Mouse (Mus musculus) embryonic facial prominence, embryonic 10.5 days (tissue): ENCODE results near the gene Sh3bp4. TPM values are rescaled to one million over a fixed set of nuclear protein-coding genes. Genes with fewer than 3 reads are reported as not detected.

Experiments
- DNase-seq: peaks from one replicate; pipeline ENCODE4 v3.0.0-alpha.2; 2017; ENCODE audit warnings: low spot score
- H3K27ac ChIP-seq: fragments of 300-500 bp; sonication (generic); replicated peaks from 2 replicates; pipeline ENCODE4 v1.5.1; 2016; ENCODE audit warnings: mild to moderate bottlenecking
- H3K27me3 ChIP-seq: fragments of 300-500 bp; sonication (generic); replicated peaks from 2 replicates; pipeline ENCODE4 v1.6.1; 2016; ENCODE audit warnings: low read depth, mild to moderate bottlenecking; ENCODE audit not compliant: poor library complexity, severe bottlenecking
- H3K36me3 ChIP-seq: fragments of 300-500 bp; sonication (generic); replicated peaks from 2 replicates; pipeline ENCODE4 v1.6.1; 2016; ENCODE audit warnings: mild to moderate bottlenecking, moderate library complexity
- H3K4me1 ChIP-seq: fragments of 300-500 bp; sonication (generic); 2 replicates; pipeline ENCODE4 v1.6.1; 2016
- H3K4me3 ChIP-seq: fragments of 300-500 bp; sonication (generic); 2 replicates; pipeline ENCODE4 v1.5.1; 2016; ENCODE audit warnings: mild to moderate bottlenecking, moderate library complexity
- H3K9me3 ChIP-seq: fragments of 300-500 bp; sonication (generic); 2 replicates; pipeline ENCODE4 v1.6.1; 2016; ENCODE audit warnings: mild to moderate bottlenecking
- WGBS: fragments of 180-500 bp; shearing (Covaris S2); methylation state at CpG from one replicate; pipeline ENCODE4 v1.1.7; 2016; 5-methylcytosine and 5-hydroxymethylcytosine counted together
- polyA plus RNA-seq: library from polyadenylated mRNA; unstranded; fragments of >200 nt; fragmentation: Nextera tagmentation; extraction: Ambion mirVana; gene quantifications from 2 replicates; pipeline ENCODE4 v1.2.1, GENCODE M21; 2016

Sh3bp4 gene
- 25.1 and 26.5 TPM in 2 replicates for polyA plus RNA-seq

GRCm38 (mm10) chr1:89070103-89070700 lies at the start of gene Sh3bp4:
Sh3bp4 (plus strand) TSS chr1:89070415.
- under 1% methylated on average over 63 of the region's 63 CpGs for WGBS
- Histone ChIP-seq H3K27me3 (no peaks in the 10 kb centered on the region), H3K27ac (peak within 1 kb of the TSS; percentile 92), H3K4me3 (peak within 1 kb of the TSS; percentile 78), H3K4me1 (peaks cover 53% of the 10 kb centered on the region), H3K9me3 (no peaks in the 10 kb centered on the region), H3K36me3 (0 out of 2 replicates have a peak, but pooled peaks cover 4% of the 10 kb centered on the region)
- peak; percentile 100 for DNase-seq

- no peak for DNase-seq
- 77% methylated on average over 7 of the region's 7 CpGs for WGBS
Measured at GRCm38 (mm10) chr1:89022997-89023396, 47.2 kb upstream of the Sh3bp4 start.

GRCm38 (mm10) chr1:89024696-89025612 lies 45.3 kb upstream of the Sh3bp4 start:
- H3K9me3 ChIP-seq = no peaks in the 10 kb centered on the region
- no peaks in the 10 kb centered on the region for H3K36me3 ChIP-seq
- WGBS = 70% methylated on average over 9 of the region's 9 CpGs
- no peak overlapping the region for H3K4me3 ChIP-seq
- DNase-seq = no peak
- H3K27ac ChIP-seq = no peak overlapping the region
- H3K27me3 ChIP-seq = no peaks in the 10 kb centered on the region
- peaks cover 14% of the 10 kb centered on the region for H3K4me1 ChIP-seq

More at GRCm38 (mm10) chr1:89022997-89023396, 47.2 kb upstream of the Sh3bp4 start:
- H3K36me3 ChIP-seq = no peaks in the 10 kb centered on the region
- no peak overlapping the region for H3K27ac ChIP-seq
- H3K4me3 ChIP-seq = no peak overlapping the region
- peaks cover 14% of the 10 kb centered on the region for H3K4me1 ChIP-seq
- no peaks in the 10 kb centered on the region for H3K27me3 ChIP-seq
- no peaks in the 10 kb centered on the region for H3K9me3 ChIP-seq

GRCm38 (mm10) chr1:89026040-89026439 lies 44.2 kb upstream of the Sh3bp4 start:
- H3K4me3 ChIP-seq = no peak overlapping the region
- H3K36me3 ChIP-seq = no peaks in the 10 kb centered on the region
- H3K27me3 ChIP-seq = no peaks in the 10 kb centered on the region
- no peak overlapping the region for H3K27ac ChIP-seq
- DNase-seq = no peak
- peaks cover 14% of the 10 kb centered on the region for H3K4me1 ChIP-seq
- H3K9me3 ChIP-seq = no peaks in the 10 kb centered on the region
- 94% methylated on average over 1 of the region's 1 CpGs for WGBS

GRCm38 (mm10) chr1:89029136-89029927 lies 40.9 kb upstream of the Sh3bp4 start:
- peaks cover 26% of the 10 kb centered on the region for H3K4me1 ChIP-seq
- no peaks in the 10 kb centered on the region for H3K36me3 ChIP-seq
- no peaks in the 10 kb centered on the region for H3K27me3 ChIP-seq
- no peaks in the 10 kb centered on the region for H3K9me3 ChIP-seq
- no peak overlapping the region for H3K27ac ChIP-seq
- DNase-seq = no peak
- WGBS = 77% methylated on average over 11 of the region's 11 CpGs
- H3K4me3 ChIP-seq = no peak overlapping the region

GRCm38 (mm10) chr1:89033661-89034060 lies 36.6 kb upstream of the Sh3bp4 start:
- no peak overlapping the region for H3K4me3 ChIP-seq
- peak overlapping the region; percentile 67; the same call in 1 of the 2 replicates for H3K27ac ChIP-seq
- H3K9me3 ChIP-seq = no peaks in the 10 kb centered on the region
- WGBS = 49% methylated on average over 8 of the region's 8 CpGs
- H3K36me3 ChIP-seq = no peaks in the 10 kb centered on the region
- peak; percentile 20 for DNase-seq
- H3K4me1 ChIP-seq = peaks cover 17% of the 10 kb centered on the region
- no peaks in the 10 kb centered on the region for H3K27me3 ChIP-seq

GRCm38 (mm10) chr1:89034061-89034460 lies 36.2 kb upstream of the Sh3bp4 start:
- H3K27ac ChIP-seq = peak overlapping the region; percentile 41; the same call in 1 of the 2 replicates
- WGBS = 79% methylated on average over 4 of the region's 4 CpGs
- DNase-seq = no peak

GRCm38 (mm10) chr1:89035115-89035514 lies 35.1 kb upstream of the Sh3bp4 start:
- Histone ChIP-seq H3K4me1 (peaks cover 23% of the 10 kb centered on the region), H3K27me3 (no peaks in the 10 kb centered on the region), H3K9me3 (no peaks in the 10 kb centered on the region), H3K4me3 (no peak overlapping the region), H3K36me3 (no peaks in the 10 kb centered on the region), H3K27ac (no peak overlapping the region)
- no peak for DNase-seq
- WGBS = 87% methylated on average over 5 of the region's 5 CpGs

More at GRCm38 (mm10) chr1:89034061-89034460, 36.2 kb upstream of the Sh3bp4 start:
- Histone ChIP-seq H3K36me3 (no peaks in the 10 kb centered on the region), H3K4me1 (peaks cover 17% of the 10 kb centered on the region), H3K9me3 (no peaks in the 10 kb centered on the region), H3K27me3 (no peaks in the 10 kb centered on the region), H3K4me3 (no peak overlapping the region)

GRCm38 (mm10) chr1:89039836-89040235 lies 30.4 kb upstream of the Sh3bp4 start:
- no peak for DNase-seq
- Histone ChIP-seq H3K27me3 (no peaks in the 10 kb centered on the region), H3K9me3 (no peaks in the 10 kb centered on the region), H3K27ac (no peak overlapping the region), H3K36me3 (no peaks in the 10 kb centered on the region), H3K4me1 (peaks cover 14% of the 10 kb centered on the region), H3K4me3 (no peak overlapping the region)
- 73% methylated on average over 2 of the region's 2 CpGs for WGBS

GRCm38 (mm10) chr1:89041290-89041689 lies 28.9 kb upstream of the Sh3bp4 start:
- Histone ChIP-seq H3K4me1 (peaks cover 11% of the 10 kb centered on the region), H3K4me3 (no peak overlapping the region)

GRCm38 (mm10) chr1:89042081-89042480 lies 28.1 kb upstream of the Sh3bp4 start:
- no peak for DNase-seq
- no peaks in the 10 kb centered on the region for H3K36me3 ChIP-seq
- H3K27me3 ChIP-seq = no peaks in the 10 kb centered on the region
- no peak overlapping the region for H3K27ac ChIP-seq
- H3K4me3 ChIP-seq = no peak overlapping the region
- no peaks in the 10 kb centered on the region for H3K9me3 ChIP-seq
- WGBS = 91% methylated on average over 4 of the region's 4 CpGs
- peaks cover 10% of the 10 kb centered on the region for H3K4me1 ChIP-seq

More at GRCm38 (mm10) chr1:89041290-89041689, 28.9 kb upstream of the Sh3bp4 start:
- H3K36me3 ChIP-seq = no peaks in the 10 kb centered on the region
- no peaks in the 10 kb centered on the region for H3K27me3 ChIP-seq
- H3K9me3 ChIP-seq = no peaks in the 10 kb centered on the region
- 69% methylated on average over 5 of the region's 5 CpGs for WGBS
- H3K27ac ChIP-seq = no peak overlapping the region
- no peak for DNase-seq

GRCm38 (mm10) chr1:89042956-89043355 lies 27.3 kb upstream of the Sh3bp4 start:
- H3K36me3 ChIP-seq = no peaks in the 10 kb centered on the region
- H3K27ac ChIP-seq = peak overlapping the region; percentile 30; the same call in 1 of the 2 replicates
- H3K27me3 ChIP-seq = no peaks in the 10 kb centered on the region
- WGBS = 87% methylated on average over 10 of the region's 10 CpGs
- peaks cover 10% of the 10 kb centered on the region for H3K4me1 ChIP-seq
- no peak for DNase-seq
- no peaks in the 10 kb centered on the region for H3K9me3 ChIP-seq
- H3K4me3 ChIP-seq = no peak overlapping the region
